Mouse (Mus musculus) mouse embryonic stem cell (cell line): Measurements from ENCODE around the gene Hist1h2bp.
"Not testable (repeated sequence)": the region's sequence is repeated elsewhere in the genome, so short reads cannot be mapped to it uniquely, and the experiment has no call there.

Experiments
- in situ Hi-C, 2 experiments: fragments of 300-500 bp; cut with MboI; formaldehyde crosslinking; loops; 1 replicate in 1 of 2; 3 replicates in 1 of 2; pipeline ENCODE4 v1.14.3; 2019 to 2020; ENCODE audit warnings: low sequenced_read_pairs in 2 of 2, low pct_unique_long_range_greater_than_20kb in 1 of 2, mixed read lengths in 1 of 2; ENCODE audit not compliant: unreplicated experiment in 1 of 2

Gene Hist1h2bp

GRCm38 (mm10) chr13:21782361-21783254, 4.7 kb upstream of the Hist1h2bp start:
- in situ Hi-C loops = not testable (repeated sequence)

GRCm38 (mm10) chr13:21783255-21783617, 4.0 kb upstream of the Hist1h2bp start, which contains the start of gene Hist1h3i:
Gene Hist1h3i, minus strand, starts transcription at chr13:21783370.
- in situ Hi-C loops = no loop called here

GRCm38 (mm10) chr13:21783734-21784161, 3.5 kb upstream of the Hist1h2bp start:
- in situ Hi-C loops = no loop called here

- in situ Hi-C loops = no loop called here
These were observed 3.0 kb upstream of the Hist1h2bp start for GRCm38 (mm10) chr13:21784311-21784710.

- in situ Hi-C loops = no loop called here
These were observed 917 bp upstream of the Hist1h2bp start for GRCm38 (mm10) chr13:21786189-21786898.

- in situ Hi-C loops = no loop called here
These were observed 716 bp downstream of the Hist1h2bp start for GRCm38 (mm10) chr13:21787760-21788593.

GRCm38 (mm10) chr13:21789925-21790324, 2.7 kb downstream of the Hist1h2bp start:
- in situ Hi-C loops = no loop called here

GRCm38 (mm10) chr13:21790601-21791283, 3.5 kb downstream of the Hist1h2bp start:
- in situ Hi-C loops = no loop called here

GRCm38 (mm10) chr13:21795584-21795983, 8.3 kb downstream of the Hist1h2bp start:
- in situ Hi-C loops = no loop called here

- in situ Hi-C loops = not testable (repeated sequence)
These were observed 9.9 kb downstream of the Hist1h2bp start for GRCm38 (mm10) chr13:21797163-21797562.

- in situ Hi-C loops = not testable (repeated sequence)
These were observed 15.8 kb downstream of the Hist1h2bp start for GRCm38 (mm10) chr13:21803058-21803457.

- in situ Hi-C loops = not testable (repeated sequence)
These were observed 22.8 kb downstream of the Hist1h2bp start, which contains the start of the genes Hist1h2bq and Hist1h2ao for GRCm38 (mm10) chr13:21810073-21810472. Gene Hist1h2bq, minus strand, starts transcription at chr13:21810197. Gene Hist1h2ao, plus strand, starts transcription at chr13:21810465.

GRCm38 (mm10) chr13:21811074-21811473, 23.8 kb downstream of the Hist1h2bp start:
- in situ Hi-C loops = not testable (repeated sequence)

GRCm38 (mm10) chr13:21811539-21811938, 24.3 kb downstream of the Hist1h2bp start, which contains the start of gene Hist1h4m:
Gene Hist1h4m, plus strand, starts transcription at chr13:21811746.
- in situ Hi-C loops = not testable (repeated sequence)

GRCm38 (mm10) chr13:21812092-21812491, 24.8 kb downstream of the Hist1h2bp start:
- in situ Hi-C loops = not testable (repeated sequence)

GRCm38 (mm10) chr13:21820082-21820890, 33.0 kb downstream of the Hist1h2bp start:
- in situ Hi-C loops = not testable (repeated sequence)

GRCm38 (mm10) chr13:21828511-21828910, 41.2 kb downstream of the Hist1h2bp start:
- in situ Hi-C loops = no loop called here
